Mouse (Mus musculus): ENCODE measurements around the gene Zc3h7a.

DNA sequence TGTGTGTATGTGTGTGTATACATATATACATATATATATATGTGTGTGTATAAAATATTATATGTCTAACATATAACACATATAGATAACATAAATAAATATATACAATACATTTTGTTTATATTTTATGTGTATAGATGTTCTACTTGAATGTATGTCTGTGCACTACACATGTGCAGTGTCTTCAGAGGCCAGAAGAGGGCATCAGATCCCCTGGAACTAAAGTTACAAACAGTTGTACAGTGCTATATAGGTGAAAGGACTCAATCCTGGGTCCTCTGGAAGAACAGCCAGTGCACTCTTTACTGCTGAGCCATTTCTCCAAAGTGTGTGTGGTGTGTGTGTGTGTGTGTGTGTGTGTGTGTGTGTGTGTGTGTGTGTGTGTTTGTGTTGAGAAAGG is 21.7 kb downstream of the Zc3h7a start:
- TF ChIP-seq CTCF (IDR thresholded peaks at IDR 0.05; ENCODE audit: borderline replicate concordance, extremely low read depth, insufficient read depth, insufficient read length) (no peak), POLR2A (IDR thresholded peaks at IDR 0.05; ENCODE audit: borderline replicate concordance, extremely low read depth, insufficient read depth, insufficient read length, poor library complexity, severe bottlenecking) (no peak)
